Mouse (Mus musculus): ENCODE measurements around the gene Rhobtb1. TPM values are rescaled to one million over a fixed set of nuclear protein-coding genes. Genes with fewer than 3 reads are reported as not detected.
A peak's percentile ranks its signal among the peaks of the same experiment; 100 is the strongest.

The Rhobtb1 gene
- polyA plus RNA-seq, 1 experiment from 2014 or later: 18.1 TPM

DNA sequence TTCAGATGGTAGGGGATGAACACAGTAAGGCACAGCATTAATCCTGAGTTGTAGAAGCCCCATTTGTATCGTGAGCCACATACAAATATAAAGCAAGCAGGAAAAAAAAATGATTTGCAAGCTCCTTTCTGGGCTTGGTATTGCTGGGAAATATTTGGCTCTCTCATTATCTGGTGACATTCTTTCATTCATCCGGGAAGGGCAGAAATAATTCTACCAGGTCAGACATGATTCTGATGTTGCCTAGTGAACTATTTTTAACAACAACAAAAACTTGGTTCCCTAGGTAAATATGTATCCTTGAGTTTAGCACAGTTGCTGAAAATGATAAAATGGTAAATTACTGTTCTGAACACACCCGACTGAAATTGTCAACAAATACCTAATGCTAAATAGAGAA, 21.2 kb downstream of the Rhobtb1 start:
- H3K36me3 ChIP-seq (ENCODE audit: control insufficient read depth, insufficient read depth, low read length): no peaks in the 10 kb centered on the region
- no peak overlapping the region for H3K27ac ChIP-seq (replicated peaks; ENCODE audit: low read depth, low read length)
- 86% methylated on average over 3 of the region's 3 CpGs for WGBS
- H3K4me3 ChIP-seq (replicated peaks; ENCODE audit: low read depth, low read length): no peak overlapping the region
- no peaks in the 10 kb centered on the region for H3K27me3 ChIP-seq (ENCODE audit: control insufficient read depth, insufficient read depth, low read length)
- no peak overlapping the region for H3K9ac ChIP-seq (replicated peaks; ENCODE audit: low read length)
- no peaks in the 10 kb centered on the region for H3K4me1 ChIP-seq (ENCODE audit: control insufficient read depth, insufficient read depth, low read length)
- H3K9me3 ChIP-seq (ENCODE audit: control insufficient read depth, low read length): no peaks in the 10 kb centered on the region
- no peak for ATAC-seq (ENCODE audit: low FRiP score, low TSS enrichment)
- DNase-seq: no peak
- no peak overlapping the region for H3K4me2 ChIP-seq (ENCODE audit: low read length)

DNA sequence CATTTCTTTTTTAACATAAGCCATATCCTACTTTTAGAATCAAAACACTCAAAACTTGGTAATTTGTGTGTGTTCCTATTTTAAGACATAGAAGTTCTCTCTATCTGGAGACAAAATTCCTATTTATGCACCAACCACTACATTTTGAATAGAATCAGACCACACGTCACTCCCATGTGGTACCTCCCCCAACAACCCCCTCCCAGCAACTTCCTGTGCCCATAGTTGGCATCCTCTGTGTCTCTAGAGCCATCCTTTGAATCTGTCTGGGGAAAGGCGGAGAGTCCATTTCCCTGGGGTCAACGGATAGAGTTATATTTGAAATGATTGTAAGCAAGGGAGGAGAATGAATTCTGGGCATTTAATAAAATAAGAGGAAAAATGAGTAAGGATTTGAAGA, 24.9 kb downstream of the Rhobtb1 start:
- 78% methylated on average over 3 of the region's 3 CpGs for WGBS
- no peak overlapping the region for H3K9ac ChIP-seq (replicated peaks; ENCODE audit: low read length)
- no peak for ATAC-seq (ENCODE audit: low FRiP score, low TSS enrichment)

GRCm38 (mm10) chr10:69179341-69179740, 28.1 kb downstream of the Rhobtb1 start:
- Histone ChIP-seq H3K4me3 (replicated peaks; ENCODE audit: low read depth, low read length) (no peak overlapping the region), H3K9me3 (ENCODE audit: control insufficient read depth, low read length) (no peaks in the 10 kb centered on the region), H3K27ac (replicated peaks; ENCODE audit: low read depth, low read length) (no peak overlapping the region), H3K36me3 (ENCODE audit: control insufficient read depth, insufficient read depth, low read length) (no peaks in the 10 kb centered on the region), H3K4me1 (ENCODE audit: control insufficient read depth, insufficient read depth, low read length) (no peaks in the 10 kb centered on the region), H3K9ac (replicated peaks; ENCODE audit: low read length) (no peak overlapping the region), H3K4me2 (ENCODE audit: low read length) (no peak overlapping the region), H3K27me3 (ENCODE audit: control insufficient read depth, insufficient read depth, low read length) (no peaks in the 10 kb centered on the region)
- ATAC-seq (ENCODE audit: low FRiP score, low TSS enrichment) (no peak), DNase-seq (no peak)
- 91% methylated on average over 1 of the region's 1 CpGs for WGBS

More for the DNA sequence above, 24.9 kb downstream of the Rhobtb1 start:
- no peak overlapping the region for H3K27ac ChIP-seq (replicated peaks; ENCODE audit: low read depth, low read length)
- H3K4me2 ChIP-seq (ENCODE audit: low read length): no peak overlapping the region
- no peak for DNase-seq
- no peaks in the 10 kb centered on the region for H3K4me1 ChIP-seq (ENCODE audit: control insufficient read depth, insufficient read depth, low read length)
- no peaks in the 10 kb centered on the region for H3K9me3 ChIP-seq (ENCODE audit: control insufficient read depth, low read length)
- H3K36me3 ChIP-seq (ENCODE audit: control insufficient read depth, insufficient read depth, low read length): no peaks in the 10 kb centered on the region
- H3K4me3 ChIP-seq (replicated peaks; ENCODE audit: low read depth, low read length): no peak overlapping the region
- no peaks in the 10 kb centered on the region for H3K27me3 ChIP-seq (ENCODE audit: control insufficient read depth, insufficient read depth, low read length)

DNA sequence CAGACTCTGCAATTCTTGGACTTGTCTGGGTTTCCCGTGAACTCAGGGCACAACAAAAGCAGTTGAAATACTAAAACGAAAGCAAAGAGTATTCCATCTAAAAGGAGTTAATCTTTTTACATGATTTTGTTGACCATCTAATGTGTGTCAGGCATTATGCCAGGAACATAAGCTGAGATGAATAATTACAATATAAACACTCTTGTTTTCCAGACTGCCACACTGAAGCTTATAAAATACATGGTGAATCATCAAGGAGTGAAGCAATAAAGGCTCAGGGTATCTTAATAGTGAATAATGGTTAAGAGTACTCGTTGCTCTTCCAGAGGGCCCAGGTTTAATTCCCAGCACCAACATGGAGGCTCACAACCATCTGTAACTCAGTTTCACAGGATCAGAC, 29.8 kb downstream of the Rhobtb1 start:
- H3K36me3 ChIP-seq (ENCODE audit: control insufficient read depth, insufficient read depth, low read length): no peaks in the 10 kb centered on the region
- no peak for ATAC-seq (ENCODE audit: low FRiP score, low TSS enrichment)
- H3K4me1 ChIP-seq (ENCODE audit: control insufficient read depth, insufficient read depth, low read length): no peaks in the 10 kb centered on the region
- no peaks in the 10 kb centered on the region for H3K9me3 ChIP-seq (ENCODE audit: control insufficient read depth, low read length)
- no peak for DNase-seq
- WGBS: 74% methylated on average over 3 of the region's 3 CpGs
- H3K4me2 ChIP-seq (ENCODE audit: low read length): no peak overlapping the region
- no peak overlapping the region for H3K4me3 ChIP-seq (replicated peaks; ENCODE audit: low read depth, low read length)
- no peak overlapping the region for H3K27ac ChIP-seq (replicated peaks; ENCODE audit: low read depth, low read length)
- no peak overlapping the region for H3K9ac ChIP-seq (replicated peaks; ENCODE audit: low read length)
- no peaks in the 10 kb centered on the region for H3K27me3 ChIP-seq (ENCODE audit: control insufficient read depth, insufficient read depth, low read length)

DNA sequence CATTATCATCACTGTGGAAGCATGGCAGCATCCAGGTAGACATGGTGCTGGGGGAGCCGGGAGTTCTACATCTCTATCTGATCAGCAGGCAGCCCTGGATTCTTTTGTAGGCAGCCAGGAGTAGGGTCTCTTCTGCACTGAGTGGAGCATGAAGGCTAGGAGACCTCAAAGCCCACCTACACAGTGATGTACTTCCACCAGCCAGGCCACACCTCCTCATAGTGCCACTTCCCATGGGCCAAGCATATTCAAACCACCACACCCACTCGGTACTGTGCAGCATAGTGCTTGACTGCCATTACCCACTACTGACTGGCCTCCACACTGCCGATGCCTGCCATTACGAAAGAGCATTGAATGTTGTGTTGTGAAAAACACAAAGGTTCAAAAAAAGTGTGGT, 33.7 kb downstream of the Rhobtb1 start:
- no peak for ATAC-seq (ENCODE audit: low FRiP score, low TSS enrichment)

GRCm38 (mm10) chr10:69185431-69185830, 34.2 kb downstream of the Rhobtb1 start:
- no peaks in the 10 kb centered on the region for H3K36me3 ChIP-seq (ENCODE audit: control insufficient read depth, insufficient read depth, low read length)
- no peaks in the 10 kb centered on the region for H3K27me3 ChIP-seq (ENCODE audit: control insufficient read depth, insufficient read depth, low read length)
- H3K4me1 ChIP-seq (ENCODE audit: control insufficient read depth, insufficient read depth, low read length): no peaks in the 10 kb centered on the region
- no peak overlapping the region for H3K9ac ChIP-seq (replicated peaks; ENCODE audit: low read length)
- no peak overlapping the region for H3K4me3 ChIP-seq (replicated peaks; ENCODE audit: low read depth, low read length)
- H3K27ac ChIP-seq (replicated peaks; ENCODE audit: low read depth, low read length): no peak overlapping the region
- DNase-seq: no peak
- H3K4me2 ChIP-seq (ENCODE audit: low read length): no peak overlapping the region
- ATAC-seq (ENCODE audit: low FRiP score, low TSS enrichment): no peak
- 78% methylated on average over 4 of the region's 4 CpGs for WGBS
- no peaks in the 10 kb centered on the region for H3K9me3 ChIP-seq (ENCODE audit: control insufficient read depth, low read length)

More for the DNA sequence above, 33.7 kb downstream of the Rhobtb1 start:
- DNase-seq: no peak
- Histone ChIP-seq H3K36me3 (ENCODE audit: control insufficient read depth, insufficient read depth, low read length) (no peaks in the 10 kb centered on the region), H3K27me3 (ENCODE audit: control insufficient read depth, insufficient read depth, low read length) (no peaks in the 10 kb centered on the region), H3K9ac (replicated peaks; ENCODE audit: low read length) (no peak overlapping the region), H3K4me2 (ENCODE audit: low read length) (no peak overlapping the region), H3K9me3 (ENCODE audit: control insufficient read depth, low read length) (no peaks in the 10 kb centered on the region), H3K4me3 (replicated peaks; ENCODE audit: low read depth, low read length) (no peak overlapping the region), H3K27ac (replicated peaks; ENCODE audit: low read depth, low read length) (no peak overlapping the region), H3K4me1 (ENCODE audit: control insufficient read depth, insufficient read depth, low read length) (no peaks in the 10 kb centered on the region)
- WGBS: 95% methylated on average over 4 of the region's 4 CpGs

- Histone ChIP-seq H3K27ac (replicated peaks; ENCODE audit: low read depth, low read length) (no peak overlapping the region), H3K4me2 (ENCODE audit: low read length) (peak overlapping the region; percentile 54), H3K9ac (replicated peaks; ENCODE audit: low read length) (no peak overlapping the region; the same call in 1 of the 2 replicates), H3K4me1 (ENCODE audit: control insufficient read depth, insufficient read depth, low read length) (no peaks in the 10 kb centered on the region), H3K4me3 (replicated peaks; ENCODE audit: low read depth, low read length) (peak overlapping the region; percentile 25; the same call in 1 of the 2 replicates), H3K9me3 (ENCODE audit: control insufficient read depth, low read length) (no peaks in the 10 kb centered on the region), H3K36me3 (ENCODE audit: control insufficient read depth, insufficient read depth, low read length) (no peaks in the 10 kb centered on the region), H3K27me3 (ENCODE audit: control insufficient read depth, insufficient read depth, low read length) (no peaks in the 10 kb centered on the region)
- no peak for ATAC-seq (ENCODE audit: low FRiP score, low TSS enrichment)
- DNase-seq: peak; percentile 83
- 29% methylated on average over 21 of the region's 21 CpGs for WGBS
Measured at GRCm38 (mm10) chr10:69185894-69186893, 35.0 kb downstream of the Rhobtb1 start.

DNA sequence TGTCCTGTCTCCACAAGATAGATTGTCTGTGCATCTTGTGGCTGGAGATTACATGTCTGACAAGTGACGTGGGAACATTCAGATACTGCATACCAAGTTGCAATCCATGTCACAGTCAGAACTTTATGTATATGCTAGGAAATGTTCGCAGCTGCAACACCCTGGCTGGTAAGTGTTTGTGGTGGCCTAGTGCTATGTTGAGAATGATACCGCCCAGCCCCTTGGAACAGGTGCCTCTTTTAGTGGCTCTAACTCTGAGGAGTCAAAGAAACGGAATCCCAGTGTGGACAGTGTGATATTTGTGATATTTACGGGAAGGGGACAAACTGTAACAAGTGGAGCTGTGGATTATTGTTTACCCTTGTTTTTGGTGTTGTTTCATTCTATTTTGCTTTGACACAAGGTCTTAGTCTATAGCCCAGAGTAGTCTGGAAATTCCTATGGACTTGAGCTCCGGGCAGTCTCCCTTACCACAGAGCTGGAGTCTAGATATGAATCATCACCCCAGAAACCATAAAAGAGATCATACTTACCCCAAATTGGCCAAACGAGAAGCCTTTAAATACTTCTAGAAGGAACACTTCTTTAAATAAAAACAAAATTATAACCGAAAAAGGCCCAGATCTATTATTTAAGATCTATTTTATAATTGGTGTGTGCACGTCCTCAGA, 36.7 kb downstream of the Rhobtb1 start:
- Histone ChIP-seq H3K27ac (replicated peaks; ENCODE audit: low read depth, low read length) (no peak overlapping the region), H3K27me3 (ENCODE audit: control insufficient read depth, insufficient read depth, low read length) (no peaks in the 10 kb centered on the region), H3K4me1 (ENCODE audit: control insufficient read depth, insufficient read depth, low read length) (no peaks in the 10 kb centered on the region), H3K9ac (replicated peaks; ENCODE audit: low read length) (no peak overlapping the region), H3K36me3 (ENCODE audit: control insufficient read depth, insufficient read depth, low read length) (no peaks in the 10 kb centered on the region), H3K9me3 (ENCODE audit: control insufficient read depth, low read length) (no peaks in the 10 kb centered on the region), H3K4me3 (replicated peaks; ENCODE audit: low read depth, low read length) (no peak overlapping the region), H3K4me2 (ENCODE audit: low read length) (no peak overlapping the region)
- no peak for ATAC-seq (ENCODE audit: low FRiP score, low TSS enrichment)
- 83% methylated on average over 9 of the region's 9 CpGs for WGBS
- DNase-seq: no peak

Data from midbrain, embryonic 14.5 days (tissue).